Mouse (Mus musculus) intestine, postnatal 0 days (tissue): Measurements from ENCODE around the gene Clcn6. TPM values are rescaled to one million over a fixed set of nuclear protein-coding genes. Genes with fewer than 3 reads are reported as not detected.

ENCODE experiments used
- ATAC-seq: fragments of 200-750 bp; cut with Nextera tagmentation; 2 replicates; pipeline ENCODE4 v1.8.0; 2017; ENCODE audit warnings: mild to moderate bottlenecking, moderate TSS enrichment, moderate library complexity
- H3K27ac ChIP-seq: fragments of 300-500 bp; sonication (generic); 2 replicates; pipeline ENCODE4 v1.5.1; 2014; ENCODE audit warnings: mild to moderate bottlenecking, low read depth, low read length, moderate library complexity
- H3K27me3 ChIP-seq: fragments of 300-500 bp; sonication (generic); replicated peaks from 2 replicates; pipeline ENCODE4 v1.6.1; 2014; ENCODE audit warnings: low read length, mixed read lengths; ENCODE audit not compliant: control insufficient read depth, insufficient read depth
- H3K36me3 ChIP-seq: fragments of 300-500 bp; sonication (generic); 2 replicates; pipeline ENCODE4 v1.6.1; 2014; ENCODE audit warnings: mild to moderate bottlenecking, moderate library complexity; ENCODE audit not compliant: control insufficient read depth, insufficient read depth
- H3K4me1 ChIP-seq: fragments of 300-500 bp; sonication (generic); replicated peaks from 2 replicates; pipeline ENCODE4 v1.6.1; 2014; ENCODE audit warnings: antibody characterized with exemption, low read length, mixed read lengths; ENCODE audit not compliant: control insufficient read depth, insufficient read depth
- H3K4me2 ChIP-seq: fragments of 300-500 bp; sonication (generic); replicated peaks from 2 replicates; pipeline ENCODE4 v1.6.1; 2014; ENCODE audit warnings: low read depth, mild to moderate bottlenecking, moderate library complexity
- H3K4me3 ChIP-seq: fragments of 300-500 bp; sonication (generic); 2 replicates; pipeline ENCODE4 v1.5.1; 2014; ENCODE audit warnings: low read depth, low read length
- H3K9ac ChIP-seq: fragments of 300-500 bp; sonication (generic); 2 replicates; pipeline ENCODE4 v1.6.1; 2014; ENCODE audit warnings: mild to moderate bottlenecking, low read depth, low read length
- H3K9me3 ChIP-seq: fragments of 300-500 bp; sonication (generic); 2 replicates; pipeline ENCODE4 v1.6.1; 2016; ENCODE audit warnings: mixed run types; ENCODE audit not compliant: control insufficient read depth
- CTCF ChIP-seq: sonication (generic); IDR thresholded peaks from 2 replicates; pipeline ENCODE4 v1.5.1; 2016; ENCODE audit warnings: low read depth, mild to moderate bottlenecking, control low read depth, antibody characterized with exemption, moderate library complexity
- WGBS: fragments of 180-500 bp; shearing (Covaris S2); extraction: QIAGEN DNeasy Blood & Tissue Kit; methylation state at CpG from one replicate; pipeline ENCODE4 v1.1.7; 2014; 5-methylcytosine and 5-hydroxymethylcytosine counted together
- polyA plus RNA-seq: library from polyadenylated mRNA; unstranded; fragments of >200 nt; fragmentation: Nextera tagmentation; extraction: Ambion mirVana; gene quantifications from 2 replicates; pipeline ENCODE4 v1.2.1, GENCODE M21; 2015

Gene Clcn6
- polyA plus RNA-seq, 1 experiment from 2014 or later: 2.5 TPM

DNA sequence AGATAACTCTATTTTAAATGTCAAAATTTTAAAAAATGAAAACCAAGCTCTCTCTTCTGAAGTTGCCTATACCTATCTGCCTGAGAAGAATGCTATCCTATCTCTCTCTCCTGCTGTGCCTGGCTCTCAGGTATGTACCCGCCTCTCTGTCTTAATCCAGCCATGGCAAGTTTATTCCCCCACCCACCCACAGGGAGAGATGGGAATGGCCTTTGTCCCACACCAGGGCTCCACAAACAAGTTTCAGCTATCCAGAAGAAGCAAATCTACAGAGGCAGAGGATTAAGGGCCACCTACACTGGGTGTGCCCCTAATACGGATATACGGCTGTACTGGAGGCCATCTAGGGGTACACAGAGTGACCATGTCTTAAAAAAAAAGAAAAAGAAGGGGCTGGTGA, 3.2 kb downstream of the Clcn6 start:
- TF ChIP-seq CTCF: no peak
- peaks cover 10% of the 10 kb centered on the region; the same call in 1 of the 2 replicates for H3K4me1 ChIP-seq
- ATAC-seq: no peak
- no peaks in the 10 kb centered on the region for H3K9me3 ChIP-seq
- H3K27ac ChIP-seq: no peak overlapping the region
- H3K27me3 ChIP-seq: no peaks in the 10 kb centered on the region
- 76% methylated on average over 3 of the region's 3 CpGs for WGBS
- no peaks in the 10 kb centered on the region for H3K36me3 ChIP-seq
- no peak overlapping the region for H3K4me3 ChIP-seq
- no peak overlapping the region for H3K9ac ChIP-seq
- H3K4me2 ChIP-seq: no peak overlapping the region

DNA sequence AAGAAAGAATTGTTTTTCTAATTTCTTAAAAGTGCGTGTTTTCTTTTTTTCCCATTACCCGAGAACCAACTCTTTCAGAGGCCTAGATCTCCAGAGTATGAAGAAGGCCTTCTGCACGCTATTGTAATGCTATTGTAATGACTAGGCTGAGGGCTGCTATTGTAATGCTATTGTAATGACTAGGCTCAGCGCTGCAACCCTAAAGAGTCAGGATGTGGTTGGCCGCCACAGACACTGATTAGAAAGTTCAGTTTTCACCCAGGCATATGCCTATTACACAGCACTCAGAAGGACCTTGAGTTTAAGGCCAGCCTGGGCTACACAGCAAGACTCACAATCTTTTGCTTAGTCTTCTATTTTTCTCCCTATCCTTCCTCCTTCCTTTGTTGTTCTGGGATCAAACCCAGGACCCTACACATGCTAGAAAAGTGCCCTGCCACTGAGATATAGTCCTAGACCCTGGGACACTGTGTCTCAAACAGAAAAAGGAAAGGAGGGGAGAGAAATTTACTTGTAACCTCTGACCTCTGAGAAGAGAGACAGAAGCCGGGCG, 4.7 kb downstream of the Clcn6 start:
- WGBS: 85% methylated on average over 7 of the region's 7 CpGs
- H3K36me3 ChIP-seq: peaks cover 6% of the 10 kb centered on the region; the same call in 1 of the 2 replicates
- H3K4me2 ChIP-seq: no peak overlapping the region
- H3K4me3 ChIP-seq: no peak overlapping the region
- no peaks in the 10 kb centered on the region for H3K9me3 ChIP-seq
- peaks cover 4% of the 10 kb centered on the region; the same call in 1 of the 2 replicates for H3K4me1 ChIP-seq
- H3K27ac ChIP-seq: no peak overlapping the region
- no peak for TF ChIP-seq CTCF
- ATAC-seq: no peak
- no peaks in the 10 kb centered on the region for H3K27me3 ChIP-seq
- no peak overlapping the region for H3K9ac ChIP-seq

DNA sequence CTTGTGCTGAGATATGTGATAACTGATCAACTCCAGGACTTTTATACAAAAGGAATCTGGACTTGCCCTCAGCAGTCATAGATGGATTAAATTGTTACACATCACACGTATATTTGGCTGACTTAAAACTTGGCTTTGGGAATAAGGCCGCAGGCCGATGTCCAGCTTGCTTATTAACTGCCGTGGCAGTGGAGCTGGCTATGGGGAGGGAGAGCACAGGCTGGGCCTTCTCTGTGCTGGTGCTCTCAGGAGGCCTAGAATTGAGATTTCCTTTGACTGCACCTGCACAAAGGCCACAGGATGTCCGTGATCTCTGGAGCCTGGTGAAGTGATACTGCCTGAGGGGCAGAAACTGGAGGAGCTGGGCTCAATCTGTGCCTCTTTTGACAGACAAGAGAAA, 8.1 kb downstream of the Clcn6 start:
- ATAC-seq: no peak
- 87% methylated on average over 5 of the region's 5 CpGs for WGBS

DNA sequence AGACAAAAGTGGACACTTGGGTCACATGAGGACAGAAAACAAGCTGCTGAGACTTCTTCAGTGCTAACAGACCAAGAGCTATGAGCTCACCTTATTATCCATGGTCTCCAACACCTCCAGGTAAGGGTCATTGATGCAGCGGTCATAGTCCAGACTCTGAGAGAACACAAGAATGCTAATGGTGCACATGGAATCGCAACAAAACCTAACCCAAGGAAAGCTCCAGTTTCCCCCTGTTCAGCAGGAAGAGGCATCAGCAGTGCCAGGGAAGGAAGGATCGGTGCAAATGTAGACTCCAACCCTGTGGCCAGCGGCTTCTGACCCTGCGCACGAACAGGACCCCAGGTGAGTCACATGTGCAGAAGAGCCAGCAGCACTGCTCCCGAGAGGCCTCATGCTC, 9.3 kb downstream of the Clcn6 start:
- H3K36me3 ChIP-seq: peaks cover 34% of the 10 kb centered on the region

More for the DNA sequence above, 8.1 kb downstream of the Clcn6 start:
- Histone ChIP-seq H3K9ac (no peak overlapping the region), H3K27me3 (no peaks in the 10 kb centered on the region), H3K9me3 (no peaks in the 10 kb centered on the region), H3K4me2 (no peak overlapping the region), H3K4me1 (no peaks in the 10 kb centered on the region), H3K27ac (no peak overlapping the region), H3K4me3 (no peak overlapping the region), H3K36me3 (peaks cover 22% of the 10 kb centered on the region)
- TF ChIP-seq CTCF: no peak

DNA sequence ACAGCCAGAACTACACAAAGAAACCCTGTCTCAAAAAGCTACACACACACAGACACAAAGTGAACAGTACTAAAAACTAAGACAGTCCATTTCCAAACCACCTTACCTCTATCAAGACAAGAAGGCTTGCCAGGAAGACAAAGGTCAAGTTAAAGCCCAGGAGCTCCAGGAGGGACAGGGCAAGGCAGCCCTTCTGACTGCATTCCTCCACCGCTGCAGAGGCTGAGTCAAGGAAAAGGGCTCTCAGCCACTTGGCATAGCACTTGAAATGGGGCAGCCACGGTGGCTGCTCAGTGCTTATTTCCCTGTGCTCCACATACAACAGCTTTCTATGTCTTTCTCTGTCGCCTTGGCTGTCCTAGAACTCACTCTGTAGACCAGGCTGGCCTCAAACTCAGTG, 14.6 kb downstream of the Clcn6 start:
- H3K4me2 ChIP-seq: no peak overlapping the region
- H3K9ac ChIP-seq: no peak overlapping the region
- H3K36me3 ChIP-seq: peaks cover 54% of the 10 kb centered on the region
- WGBS: 88% methylated on average over 3 of the region's 3 CpGs
- 0 out of 2 replicates have a peak overlapping the region, but pooled peaks have one; percentile 0 for H3K27ac ChIP-seq
- H3K9me3 ChIP-seq: no peaks in the 10 kb centered on the region
- TF ChIP-seq CTCF: no peak
- no peaks in the 10 kb centered on the region for H3K4me1 ChIP-seq
- ATAC-seq: no peak
- H3K27me3 ChIP-seq: no peaks in the 10 kb centered on the region
- no peak overlapping the region for H3K4me3 ChIP-seq

More for the DNA sequence above, 9.3 kb downstream of the Clcn6 start:
- no peak for TF ChIP-seq CTCF
- Histone ChIP-seq H3K4me2 (no peak overlapping the region), H3K9ac (no peak overlapping the region), H3K4me1 (no peaks in the 10 kb centered on the region), H3K27me3 (no peaks in the 10 kb centered on the region), H3K4me3 (no peak overlapping the region), H3K27ac (no peak overlapping the region), H3K9me3 (no peaks in the 10 kb centered on the region)
- 91% methylated on average over 7 of the region's 7 CpGs for WGBS
- ATAC-seq: no peak

DNA sequence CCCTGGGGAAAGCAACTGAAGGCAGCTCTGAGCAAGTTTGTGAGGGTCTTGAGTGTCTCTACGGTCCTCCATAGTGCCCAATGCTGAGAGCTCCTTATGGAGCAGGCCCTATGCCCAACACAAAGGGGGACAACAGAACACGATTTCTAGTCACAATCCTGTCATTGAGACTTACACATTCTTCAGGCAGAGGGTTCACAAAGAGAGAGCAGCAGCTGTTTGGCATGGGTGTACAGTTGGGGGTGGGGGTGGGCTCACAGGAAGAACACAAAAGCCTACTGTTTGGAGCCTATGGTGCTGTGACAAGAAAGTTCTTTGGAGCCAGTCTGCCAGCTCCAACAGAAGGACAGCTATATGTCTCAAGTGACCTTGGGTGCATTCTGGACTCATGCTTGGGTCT, 20.2 kb downstream of the Clcn6 start:
- H3K9ac ChIP-seq: no peak overlapping the region
- no peak overlapping the region for H3K4me2 ChIP-seq
- H3K4me3 ChIP-seq: no peak overlapping the region
- WGBS: 80% methylated on average over 2 of the region's 2 CpGs
- no peak overlapping the region for H3K27ac ChIP-seq
- H3K4me1 ChIP-seq: no peaks in the 10 kb centered on the region
- no peak for TF ChIP-seq CTCF
- no peaks in the 10 kb centered on the region for H3K9me3 ChIP-seq
- H3K36me3 ChIP-seq: peaks cover 62% of the 10 kb centered on the region
- no peaks in the 10 kb centered on the region for H3K27me3 ChIP-seq
- no peak for ATAC-seq
